ENCODE assay signal across 14 mouse cellular contexts in genomic region chr11:110967762-110968135, GRCm38 (mm10). TPM values are rescaled to one million over a fixed set of nuclear protein-coding genes. Genes with fewer than 3 reads are reported as not detected.
A peak's percentile ranks its signal among the peaks of the same experiment; 100 is the strongest.
DNase-seq lines count a peak whose midpoint lies in the region; ATAC-seq and TF ChIP-seq lines count a peak whose summit lies in the region.
"Had no signal": no experiment of that assay in that cellular context is flagged by ENCODE, and none has a peak within 500 bp of the region (broad histone marks: within the 10 kb centered on the region; RNA-seq: fewer than 3 reads in every experiment).

TSS of gene Kcnj16 (plus strand) at chr11:110968033.

- H3K4me2 ChIP-seq in midbrain, embryonic 11.5 days: no peak within 1 kb of the TSS
- H3K4me2 ChIP-seq: heart, embryonic 13.5 days had no signal

- H3K79me2 ChIP-seq in liver, adult 2 months (ENCODE audit: control insufficient read depth, insufficient read depth, low read length): no peaks in the 10 kb centered on the region

- H3K27me3 ChIP-seq in liver, adult 2 months (ENCODE audit: control insufficient read depth, insufficient read depth, low read length): no peaks in the 10 kb centered on the region
- H3K27me3 ChIP-seq in midbrain, embryonic 11.5 days (ENCODE audit: control insufficient read depth, insufficient read depth, low read length): no peaks in the 10 kb centered on the region
- H3K27me3 ChIP-seq: heart, embryonic 13.5 days had no signal

- no peak for ATAC-seq in midbrain, embryonic 11.5 days (ENCODE audit: low FRiP score)
- ATAC-seq: CD4-positive, CD25-positive, alpha-beta regulatory T cell, adult 4 months; liver, postnatal 0 days had no signal

- no peak within 1 kb of the TSS for H3K27ac ChIP-seq in liver, adult 2 months (replicated peaks; ENCODE audit: insufficient read depth, low read depth, low read length)
- H3K27ac ChIP-seq in midbrain, embryonic 11.5 days (ENCODE audit: low read depth, low read length): no peak within 1 kb of the TSS
- H3K27ac ChIP-seq: heart, embryonic 13.5 days; hindbrain, embryonic 10.5 days; limb, embryonic 10.5 days had no signal

- no peak for TF ChIP-seq CTCF in liver, adult 2 months (IDR thresholded peaks at IDR 0.05; ENCODE audit: low read depth, low read length)

- H3K9ac ChIP-seq in liver, adult 2 months (ENCODE audit: low read depth, low read length): no peak within 1 kb of the TSS
- H3K9ac ChIP-seq in midbrain, embryonic 11.5 days (ENCODE audit: low read length): no peak within 1 kb of the TSS
- H3K9ac ChIP-seq: heart, embryonic 13.5 days; liver, postnatal 0 days had no signal

- no peaks in the 10 kb centered on the region for H3K4me1 ChIP-seq in liver, adult 2 months (ENCODE audit: control insufficient read depth, insufficient read depth, low read length)
- H3K4me1 ChIP-seq in midbrain, embryonic 11.5 days (ENCODE audit: control insufficient read depth, insufficient read depth, low read length): no peaks in the 10 kb centered on the region
- H3K4me1 ChIP-seq: heart, embryonic 13.5 days; hindbrain, embryonic 10.5 days; limb, embryonic 10.5 days had no signal

- DNase-seq in liver, adult 2 months (ENCODE audit: extremely low read depth, low read depth, low spot score): peak; percentile 37
- DNase-seq in liver: no peak
- peak; percentile 97 for DNase-seq in kidney, adult 9 months
- no peak for DNase-seq in layer of hippocampus, postnatal 14 days (ENCODE audit: low spot score in 2 of 2)
- DNase-seq in lung, adult 18-20 months: no peak
- no peak for DNase-seq in midbrain, embryonic 11.5 days (ENCODE audit: low spot score, missing footprints)
- DNase-seq in lung, postnatal 36 days: no peak
- DNase-seq: gastrocnemius, postnatal 36 days; liver, postnatal 0 days had no signal

- TF ChIP-seq POLR2A in liver, adult 2 months (IDR thresholded peaks at IDR 0.05; ENCODE audit: extremely low read depth, insufficient read depth, low read length): no peak

- WGBS in liver, adult 2 months: 50% methylated on average over 4 of the region's 4 CpGs
- WGBS in midbrain, embryonic 11.5 days: 80% methylated on average over 4 of the region's 4 CpGs

- no peaks in the 10 kb centered on the region for H3K9me3 ChIP-seq in midbrain, embryonic 11.5 days (ENCODE audit: control insufficient read depth, low read length)
- H3K9me3 ChIP-seq: heart, embryonic 13.5 days; hindbrain, embryonic 10.5 days; limb, embryonic 10.5 days had no signal

- H3K36me3 ChIP-seq in liver, adult 2 months (ENCODE audit: control insufficient read depth, insufficient read depth, low read length): no peaks in the 10 kb centered on the region
- no peaks in the 10 kb centered on the region for H3K36me3 ChIP-seq in midbrain, embryonic 11.5 days (ENCODE audit: control insufficient read depth, insufficient read depth, low read length)
- H3K36me3 ChIP-seq: heart, embryonic 13.5 days; hindbrain, embryonic 10.5 days; limb, embryonic 10.5 days had no signal

- no peak within 1 kb of the TSS for H3K4me3 ChIP-seq in liver, adult 2 months (ENCODE audit: insufficient read depth, low read depth, low read length)
- no peak within 1 kb of the TSS for H3K4me3 ChIP-seq in midbrain, embryonic 11.5 days (ENCODE audit: low read depth, low read length)
- H3K4me3 ChIP-seq: erythroblast, embryonic 14.5 days; heart, embryonic 13.5 days; hindbrain, embryonic 10.5 days; limb, embryonic 10.5 days had no signal

RNA-seq across cellular contexts. Expression of gene Kcnj16, which starts in this region (rescaled TPM):
- 0.87 and 1.0 TPM in 2 replicates for total RNA-seq in liver, adult 2 months (2014; rRNA removed)
- polyA plus RNA-seq in liver, adult 2 months (2012; rRNA removed): 0.17 and 0.31 TPM in 2 replicates
- total RNA-seq in layer of hippocampus, postnatal 14 days (2021): 10 to 100 TPM; 17.3 to 23.8 TPM
- polyA plus RNA-seq in midbrain, embryonic 11.5 days (2014; fragmentation: Nextera tagmentation; extraction: Ambion mirVana): 0.04 TPM in 1 of 2 replicates, not detected in the other
- total RNA-seq: gastrocnemius, postnatal 36 days had no signal
- polyA plus RNA-seq: erythroblast, embryonic 14.5 days; heart, embryonic 13.5 days; hindbrain, embryonic 10.5 days; limb, embryonic 10.5 days had no signal

Comparison
In these comparisons a context has a peak if more than half of its experiments do, and no peak if none do; other contexts are left out.
1. DNase-seq: peak in liver, adult 2 months (single experiment) and kidney, adult 9 months (single experiment); none in liver (single experiment), layer of hippocampus, postnatal 14 days (0 of 2), lung, adult 18-20 months (0 of 2), midbrain, embryonic 11.5 days (single experiment) and lung, postnatal 36 days (single experiment).